Mouse (Mus musculus): ENCODE measurements around the gene Prm3.

Prm3 gene

GRCm38 (mm10) chr16:10796034-10796433, 5.3 kb upstream of the Prm3 start, which contains the start of gene Prm2:
Gene Prm2, minus strand, starts transcription at chr16:10796134.
- DNase-seq (ENCODE audit: low spot score in 2 of 2), result no peak

GRCm38 (mm10) chr16:10788866-10789265, 1.8 kb downstream of the Prm3 start:
- no peak for DNase-seq (ENCODE audit: low spot score in 2 of 2)

GRCm38 (mm10) chr16:10788271-10788670, 2.4 kb downstream of the Prm3 start, which contains the start of gene Tnp2:
Gene Tnp2, minus strand, starts transcription at chr16:10788660.
- DNase-seq (ENCODE audit: low spot score in 2 of 2), result no peak

GRCm38 (mm10) chr16:10787548-10788058, 3.1 kb downstream of the Prm3 start:
- DNase-seq (ENCODE audit: low spot score in 2 of 2), result no peak

- DNase-seq (ENCODE audit: low spot score in 2 of 2), result no peak
Observed at GRCm38 (mm10) chr16:10786782-10787547, 3.7 kb downstream of the Prm3 start.

- DNase-seq (ENCODE audit: low spot score in 2 of 2), result peak; percentile 54 to 75
Observed at GRCm38 (mm10) chr16:10786288-10786687, 4.4 kb downstream of the Prm3 start.

GRCm38 (mm10) chr16:10785371-10786231, 5.1 kb downstream of the Prm3 start, which contains the start of gene Socs1:
Gene Socs1, minus strand, starts transcription at chr16:10785536.
- DNase-seq (ENCODE audit: low spot score in 2 of 2), result peak; percentile 60 to 71

GRCm38 (mm10) chr16:10784793-10785370, 5.8 kb downstream of the Prm3 start:
- DNase-seq (ENCODE audit: low spot score in 2 of 2), result peak; percentile 67 to 82

GRCm38 (mm10) chr16:10783883-10784792, 6.6 kb downstream of the Prm3 start:
- peak in 1 of 2 experiments; percentile 16 for DNase-seq (ENCODE audit: low spot score in 2 of 2)

- no peak for DNase-seq (ENCODE audit: low spot score in 2 of 2)
Observed at GRCm38 (mm10) chr16:10783451-10783850, 7.3 kb downstream of the Prm3 start.

- DNase-seq (ENCODE audit: low spot score in 2 of 2), result no peak
Observed at GRCm38 (mm10) chr16:10783152-10783434, 7.6 kb downstream of the Prm3 start.

- DNase-seq (ENCODE audit: low spot score in 2 of 2), result no peak
Observed at GRCm38 (mm10) chr16:10782377-10783151, 8.2 kb downstream of the Prm3 start.

- DNase-seq (ENCODE audit: low spot score in 2 of 2), result no peak
Observed at GRCm38 (mm10) chr16:10781862-10782371, 8.8 kb downstream of the Prm3 start.

GRCm38 (mm10) chr16:10780631-10781120, 10.0 kb downstream of the Prm3 start:
- DNase-seq (ENCODE audit: low spot score in 2 of 2), result no peak

GRCm38 (mm10) chr16:10777579-10778160, 13.0 kb downstream of the Prm3 start:
- no peak for DNase-seq (ENCODE audit: low spot score in 2 of 2)

- DNase-seq (ENCODE audit: low spot score in 2 of 2), result no peak
Observed at GRCm38 (mm10) chr16:10776322-10776721, 14.4 kb downstream of the Prm3 start.

GRCm38 (mm10) chr16:10774726-10775125, 16.0 kb downstream of the Prm3 start:
- no peak for DNase-seq (ENCODE audit: low spot score in 2 of 2)

- no peak for DNase-seq (ENCODE audit: low spot score in 2 of 2)
Observed at GRCm38 (mm10) chr16:10773543-10773942, 17.2 kb downstream of the Prm3 start.

- no peak for DNase-seq (ENCODE audit: low spot score in 2 of 2)
Observed at GRCm38 (mm10) chr16:10771769-10772510, 18.8 kb downstream of the Prm3 start.

Measured in frontal cortex, postnatal 14 days (tissue).